Comparison of ENCODE assay signal across 10 mouse cellular contexts in genomic region chr11:68286142-68286808, GRCm38 (mm10).
DNase-seq lines count a peak whose midpoint lies in the region; ATAC-seq lines count a peak whose summit lies in the region.
"Had no signal": no experiment of that assay in that cellular context is flagged by ENCODE, and none has a peak within 500 bp of the region (broad histone marks: within the 10 kb centered on the region; RNA-seq: fewer than 3 reads in every experiment).

No protein-coding gene starts in this region.

- 0 out of 2 replicates have a peak, but pooled peaks have one; percentile 52 for ATAC-seq in hindbrain, embryonic 16.5 days
- no peak for ATAC-seq in erythroid progenitor cell, adult 5-6 weeks (replicated peaks; ENCODE audit: low FRiP score, poor library complexity, severe bottlenecking)
- ATAC-seq: forebrain, embryonic 14.5 days had no signal

- 53% methylated on average over 10 of the region's 10 CpGs for WGBS in hindbrain, embryonic 16.5 days

- H3K27me3 ChIP-seq in hindbrain, embryonic 16.5 days (replicated peaks; ENCODE audit: control insufficient read depth, insufficient read depth, low read length) = no peaks in the 10 kb centered on the region

- no peak overlapping the region for H3K4me3 ChIP-seq in hindbrain, embryonic 16.5 days (ENCODE audit: low read length)

- no peaks in the 10 kb centered on the region for H3K36me3 ChIP-seq in hindbrain, embryonic 16.5 days (ENCODE audit: control insufficient read depth, insufficient read depth, low read length)

- no peak overlapping the region for H3K9ac ChIP-seq in hindbrain, embryonic 16.5 days (ENCODE audit: low read depth, low read length)
- H3K9ac ChIP-seq: liver, embryonic 14.5 days had no signal

- peaks cover 10% of the 10 kb centered on the region for H3K4me1 ChIP-seq in hindbrain, embryonic 16.5 days (ENCODE audit: control insufficient read depth, insufficient read depth, low read depth, low read length)

- H3K27ac ChIP-seq in hindbrain, embryonic 16.5 days (ENCODE audit: low read depth, low read length) = no peak overlapping the region
- H3K27ac ChIP-seq: liver, embryonic 14.5 days had no signal

- DNase-seq in adrenal gland, postnatal 14 days = peak; percentile 8
- DNase-seq in adrenal gland, postnatal 10 days = no peak
- DNase-seq in ovary, adult 18-20 months (ENCODE audit: low spot score) = peak; percentile 9
- DNase-seq in ovary, postnatal 10 days (ENCODE audit: low spot score) = no peak
- peak; percentile 21 for DNase-seq in testis, postnatal 14 days (ENCODE audit: low spot score)
- no peak for DNase-seq in cerebellum, adult 8-10 months

- no peak overlapping the region for H3K4me2 ChIP-seq in hindbrain, embryonic 16.5 days (ENCODE audit: low read length)

- no peaks in the 10 kb centered on the region for H3K9me3 ChIP-seq in hindbrain, embryonic 16.5 days (ENCODE audit: control insufficient read depth, low read length)

Comparison
In these comparisons a context has a peak if more than half of its experiments do, and no peak if none do; other contexts are left out.
1. DNase-seq: peak in adrenal gland, postnatal 14 days (single experiment), ovary, adult 18-20 months (single experiment) and testis, postnatal 14 days (single experiment); none in adrenal gland, postnatal 10 days (single experiment), ovary, postnatal 10 days (single experiment) and cerebellum, adult 8-10 months (single experiment).